Mouse (Mus musculus): ENCODE results near the gene Gm14597. TPM values are rescaled to one million over a fixed set of nuclear protein-coding genes. Genes with fewer than 3 reads are reported as not detected.

Gm14597 gene
- polyA plus RNA-seq (2012; rRNA removed; ENCODE audit: low replicate concordance), result not detected in 2 replicates

GRCm38 (mm10) chrX:53608879-53609278 lies at the start of gene Gm14597:
Gene Gm14597, minus strand, starts transcription at chrX:53608979.

GRCm38 (mm10) chrX:53642980-53643961 lies 34.5 kb upstream of the Gm14597 start, which contains the start of gene Rtl8a:
Gene Rtl8a, minus strand, starts transcription at chrX:53643682.

GRCm38 (mm10) chrX:53607242-53608121 lies 1.3 kb downstream of the Gm14597 start, which contains the start of gene Rtl8c:
Gene Rtl8c, plus strand, starts transcription at chrX:53608032.

Other genes starting within 250 kb of the Gm14597 start
- gene Mospd1, start 238.5 kb downstream of the Gm14597 start, polyA plus RNA-seq (2012; rRNA removed; ENCODE audit: low replicate concordance), result 5.5 and 8.3 TPM in 2 replicates
- not detected in 2 replicates for gene Etd, start 174.1 kb downstream of the Gm14597 start, polyA plus RNA-seq (2012; rRNA removed; ENCODE audit: low replicate concordance)
- 54.6 and 67.2 TPM in 2 replicates for gene Rtl8c, start 947 bp downstream of the Gm14597 start, polyA plus RNA-seq (2012; rRNA removed; ENCODE audit: low replicate concordance)
- 271 and 298 TPM in 2 replicates for gene Rtl8a, start 34.7 kb upstream of the Gm14597 start, polyA plus RNA-seq (2012; rRNA removed; ENCODE audit: low replicate concordance)
- 269 and 359 TPM in 2 replicates for gene Rtl8b, start 61.4 kb upstream of the Gm14597 start, polyA plus RNA-seq (2012; rRNA removed; ENCODE audit: low replicate concordance)
- gene 4930502E18Rik, start 115.8 kb upstream of the Gm14597 start, polyA plus RNA-seq (2012; rRNA removed; ENCODE audit: low replicate concordance), result 0.13 TPM in 1 of 2 replicates, not detected in the other
- gene 1700013H16Rik, start 148.9 kb upstream of the Gm14597 start, polyA plus RNA-seq (2012; rRNA removed; ENCODE audit: low replicate concordance), result not detected in 2 replicates
- gene Zfp36l3, start 167.4 kb upstream of the Gm14597 start, polyA plus RNA-seq (2012; rRNA removed; ENCODE audit: low replicate concordance), result 0.07 TPM in 1 of 2 replicates, not detected in the other
- gene Xlr, start 188.7 kb upstream of the Gm14597 start, polyA plus RNA-seq (2012; rRNA removed; ENCODE audit: low replicate concordance), result 0.12 and 0.14 TPM in 2 replicates